Mouse (Mus musculus) kidney, adult 2 months (tissue): ENCODE results near the gene Mpl.

ENCODE experiments used
- CTCF ChIP-seq: fragments of 200-500 bp; conservative IDR thresholded peaks from 2 replicates; pipeline ENCODE4 v1.5.1; 2011; ENCODE audit warnings: low read depth, mild to moderate bottlenecking, control low read depth, low read length, moderate library complexity, mixed read lengths; ENCODE audit not compliant: insufficient read depth, insufficient read length
- POLR2A ChIP-seq: fragments of 200-500 bp; IDR thresholded peaks from one replicate; pipeline ENCODE4 v1.6.1; 2011; ENCODE audit warnings: low read depth, low read length, control low read depth

GRCm38 (mm10) chr4:118425374-118425773 is 31.9 kb downstream of the Mpl start:
- TF ChIP-seq CTCF (no peak), POLR2A (no peak)
